Mouse (Mus musculus): ENCODE measurements around the gene AU021092. TPM values are rescaled to one million over a fixed set of nuclear protein-coding genes. Genes with fewer than 3 reads are reported as not detected.

The AU021092 gene
- polyA plus RNA-seq, 1 experiment from 2014 or later = 2.3 TPM

DNA sequence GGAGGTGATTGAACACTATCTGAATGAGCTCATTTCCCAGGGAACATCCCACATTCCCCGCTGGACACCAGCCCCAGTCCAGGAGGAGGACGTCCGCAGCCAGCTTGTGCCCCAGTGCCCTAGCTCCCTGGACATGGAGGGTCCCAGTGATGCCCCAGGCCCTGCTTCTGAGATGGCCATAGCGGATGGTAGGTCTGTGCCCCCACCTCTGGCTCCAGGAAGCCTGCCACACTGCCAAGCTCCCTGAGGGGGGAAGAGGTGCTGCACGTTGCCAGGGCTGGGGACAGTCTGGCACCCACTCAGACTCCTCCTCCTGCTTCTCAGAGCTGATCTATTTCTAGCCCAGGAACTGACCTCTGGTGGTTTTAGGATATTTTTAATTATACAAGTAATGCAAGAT is 53.3 kb downstream of the AU021092 start:
- Histone ChIP-seq H3K27ac (no peak overlapping the region), H3K27me3 (no peaks in the 10 kb centered on the region), H3K4me2 (replicated peaks) (no peak overlapping the region), H3K4me1 (no peaks in the 10 kb centered on the region), H3K4me3 (no peak overlapping the region), H3K9me3 (no peaks in the 10 kb centered on the region), H3K9ac (no peak overlapping the region), H3K36me3 (no peaks in the 10 kb centered on the region)
- ATAC-seq (ENCODE audit: insufficient number of reproducible peaks, insufficient read depth, low FRiP score, low TSS enrichment) = no peak
- WGBS = 75% methylated on average over 5 of the region's 5 CpGs

GRCm38 (mm10) chr16:5168038-5168437 is 54.1 kb downstream of the AU021092 start:
- ATAC-seq (ENCODE audit: insufficient number of reproducible peaks, insufficient read depth, low FRiP score, low TSS enrichment) = no peak
- WGBS = 91% methylated on average over 2 of the region's 2 CpGs
- Histone ChIP-seq H3K9me3 (no peaks in the 10 kb centered on the region), H3K9ac (no peak overlapping the region), H3K27me3 (no peaks in the 10 kb centered on the region), H3K4me2 (replicated peaks) (no peak overlapping the region), H3K36me3 (no peaks in the 10 kb centered on the region), H3K4me3 (no peak overlapping the region), H3K27ac (no peak overlapping the region), H3K4me1 (no peaks in the 10 kb centered on the region)

- 82% methylated on average over 6 of the region's 6 CpGs for WGBS
- H3K4me2 ChIP-seq (replicated peaks) = no peak overlapping the region
- H3K27ac ChIP-seq = no peak overlapping the region
- H3K27me3 ChIP-seq = 0 out of 2 replicates have a peak, but pooled peaks cover 4% of the 10 kb centered on the region
- H3K4me1 ChIP-seq = no peaks in the 10 kb centered on the region
- H3K9me3 ChIP-seq = no peaks in the 10 kb centered on the region
- H3K9ac ChIP-seq = no peak overlapping the region
- no peak overlapping the region for H3K4me3 ChIP-seq
- ATAC-seq (ENCODE audit: insufficient number of reproducible peaks, insufficient read depth, low FRiP score, low TSS enrichment) = no peak
- no peaks in the 10 kb centered on the region for H3K36me3 ChIP-seq
Measured at GRCm38 (mm10) chr16:5164327-5164726, 57.8 kb downstream of the AU021092 start.

Small RNA genes lying within 50 kb of the gene (microRNA-seq; reads per million reads assigned to microRNA genes)
- gene Gm23689 = not detected
- not detected for gene Gm26095
- not detected for gene Mir6364

Other genes starting within 250 kb of the AU021092 start
- not detected in 2 replicates for gene Sept12, start 224.4 kb downstream of the AU021092 start, polyA plus RNA-seq (2016; fragmentation: Nextera tagmentation; extraction: Ambion mirVana)
- gene Smim22, start 215.0 kb downstream of the AU021092 start, polyA plus RNA-seq (2016; fragmentation: Nextera tagmentation; extraction: Ambion mirVana) = 3.6 and 3.9 TPM in 2 replicates
- 65.1 and 74.9 TPM in 2 replicates for gene Rogdi, start 208.7 kb downstream of the AU021092 start, polyA plus RNA-seq (2016; fragmentation: Nextera tagmentation; extraction: Ambion mirVana)
- gene Glyr1, start 172.4 kb downstream of the AU021092 start, polyA plus RNA-seq (2016; fragmentation: Nextera tagmentation; extraction: Ambion mirVana) = 169 and 172 TPM in 2 replicates
- 26.9 and 27.0 TPM in 2 replicates for gene Ubn1, start 172.2 kb downstream of the AU021092 start, polyA plus RNA-seq (2016; fragmentation: Nextera tagmentation; extraction: Ambion mirVana)
- 3.2 and 3.3 TPM in 2 replicates for gene Ppl, start 89.9 kb downstream of the AU021092 start, polyA plus RNA-seq (2016; fragmentation: Nextera tagmentation; extraction: Ambion mirVana)
- 0.13 TPM in 1 of 2 replicates, not detected in the other for gene Sec14l5, start 75.2 kb downstream of the AU021092 start, polyA plus RNA-seq (2016; fragmentation: Nextera tagmentation; extraction: Ambion mirVana)
- 14.6 and 17.1 TPM in 2 replicates for gene Nagpa, start 18.3 kb downstream of the AU021092 start, polyA plus RNA-seq (2016; fragmentation: Nextera tagmentation; extraction: Ambion mirVana)
- gene Alg1, start 11.3 kb upstream of the AU021092 start, polyA plus RNA-seq (2016; fragmentation: Nextera tagmentation; extraction: Ambion mirVana) = 30.8 and 31.3 TPM in 2 replicates
- 14.7 and 15.3 TPM in 2 replicates for gene Eef2kmt, start 33.7 kb upstream of the AU021092 start, polyA plus RNA-seq (2016; fragmentation: Nextera tagmentation; extraction: Ambion mirVana)